Mouse (Mus musculus) lung, postnatal 0 days (tissue): ENCODE data around the gene Ccdc71l. TPM values are rescaled to one million over a fixed set of nuclear protein-coding genes. Genes with fewer than 3 reads are reported as not detected.

ENCODE experiments used
- ATAC-seq: fragments of 200-750 bp; cut with Nextera tagmentation; 2 replicates; pipeline ENCODE4 v1.8.0; 2017; ENCODE audit warnings: moderate library complexity
- DNase-seq: peaks from one replicate; pipeline ENCODE4 v3.0.0-alpha.2; 2016; ENCODE audit warnings: low spot score
- H3K27ac ChIP-seq: fragments of 300-500 bp; sonication (generic); 2 replicates; pipeline ENCODE4 v1.5.1; 2014; ENCODE audit warnings: antibody characterized with exemption, mild to moderate bottlenecking, low read length, mixed read lengths
- H3K27me3 ChIP-seq: fragments of 300-500 bp; sonication (generic); replicated peaks from 2 replicates; pipeline ENCODE4 v1.6.1; 2014; ENCODE audit warnings: low read length, mixed read lengths; ENCODE audit not compliant: insufficient read depth
- H3K36me3 ChIP-seq: fragments of 300-500 bp; sonication (generic); 2 replicates; pipeline ENCODE4 v1.6.1; 2014; ENCODE audit warnings: low read length, mixed read lengths; ENCODE audit not compliant: insufficient read depth
- H3K4me1 ChIP-seq: fragments of 300-500 bp; sonication (generic); 2 replicates; pipeline ENCODE4 v1.6.1; 2014; ENCODE audit warnings: antibody characterized with exemption, low read depth, low read length, mixed read lengths; ENCODE audit not compliant: insufficient read depth
- H3K4me2 ChIP-seq: fragments of 300-500 bp; sonication (generic); replicated peaks from 2 replicates; pipeline ENCODE4 v1.6.1; 2014; ENCODE audit warnings: low read depth, mild to moderate bottlenecking, low read length, moderate library complexity, mixed read lengths
- H3K4me3 ChIP-seq: fragments of 300-500 bp; sonication (generic); 2 replicates; pipeline ENCODE4 v1.5.1; 2014; ENCODE audit warnings: low read depth, low read length
- H3K9ac ChIP-seq: fragments of 300-500 bp; sonication (generic); replicated peaks from 2 replicates; pipeline ENCODE4 v1.6.1; 2014; ENCODE audit warnings: low read depth, mild to moderate bottlenecking
- H3K9me3 ChIP-seq: fragments of 300-500 bp; sonication (generic); 2 replicates; pipeline ENCODE4 v1.6.1; 2016; ENCODE audit warnings: low read length, mixed read lengths
- CTCF ChIP-seq: IDR thresholded peaks from 2 replicates; pipeline ENCODE4 v1.5.1; 2016; ENCODE audit warnings: antibody characterized with exemption, mild to moderate bottlenecking
- EP300 ChIP-seq: IDR thresholded peaks from 2 replicates; pipeline ENCODE4 v1.6.1; 2016; ENCODE audit warnings: antibody characterized with exemption, mild to moderate bottlenecking, control low read depth
- WGBS: fragments of 180-500 bp; shearing (Covaris S2); extraction: QIAGEN DNeasy Blood & Tissue Kit; methylation state at CpG from one replicate; pipeline ENCODE4 v1.1.7; 2014; 5-methylcytosine and 5-hydroxymethylcytosine counted together
- polyA plus RNA-seq: library from polyadenylated mRNA; unstranded; fragments of >200 nt; fragmentation: Nextera tagmentation; extraction: Ambion mirVana; gene quantifications from 2 replicates; pipeline ENCODE4 v1.2.1, GENCODE M21; 2015

Gene Ccdc71l
- polyA plus RNA-seq, 1 experiment from 2014 or later = 4.8 TPM

DNA sequence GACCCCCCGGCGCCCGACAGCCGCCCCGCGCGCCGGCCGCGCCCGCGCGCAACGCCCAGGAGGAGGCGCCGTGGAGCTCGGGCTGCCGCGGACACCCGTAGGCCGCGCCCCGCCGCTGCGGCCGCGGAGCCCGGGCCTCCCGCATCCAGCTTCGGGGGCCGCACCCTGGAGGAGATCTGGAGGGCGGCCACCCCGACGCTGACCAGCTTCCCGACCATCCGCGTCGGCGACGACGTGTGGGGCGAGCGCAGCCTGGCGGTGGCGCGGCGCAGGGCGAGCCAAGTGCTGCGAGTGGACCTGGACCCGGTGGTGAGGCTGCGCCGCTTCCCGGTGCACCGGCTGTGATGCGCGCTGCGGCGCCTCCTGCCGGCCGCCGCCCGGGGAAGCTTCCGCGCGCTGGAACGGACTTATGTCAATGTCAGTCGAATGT lies 807 bp downstream of the Ccdc71l start:
- WGBS = under 1% methylated on average over 45 of the region's 67 CpGs
- peak; percentile 90 for DNase-seq

DNA sequence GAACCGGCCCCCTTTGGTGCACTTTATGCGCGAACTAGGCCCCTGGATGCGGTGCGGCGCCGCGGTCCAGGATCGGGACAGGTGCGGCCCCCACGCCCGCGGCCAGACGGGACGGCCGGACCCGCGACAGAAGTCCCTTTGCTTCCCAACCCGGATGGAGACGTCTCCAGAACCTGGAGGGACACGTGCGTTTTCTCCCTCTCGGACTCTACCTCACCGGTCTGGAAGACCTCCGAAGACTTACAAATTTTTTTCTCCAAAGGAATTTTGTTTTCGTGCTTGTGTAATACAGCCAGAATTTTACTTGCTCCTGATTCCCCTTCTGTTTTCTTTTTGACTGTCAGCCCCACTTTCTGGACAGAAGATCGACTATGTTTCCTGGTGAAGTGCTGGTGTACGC lies 1.2 kb downstream of the Ccdc71l start:
- Histone ChIP-seq H3K4me2 (peak overlapping the region; percentile 69), H3K9me3 (no peaks in the 10 kb centered on the region), H3K27me3 (no peaks in the 10 kb centered on the region), H3K27ac (peak overlapping the region; percentile 95), H3K36me3 (no peaks in the 10 kb centered on the region), H3K9ac (peak overlapping the region; percentile 82), H3K4me3 (peak overlapping the region; percentile 79), H3K4me1 (peaks cover 5% of the 10 kb centered on the region; the same call in 1 of the 2 replicates)
- no peak for TF ChIP-seq CTCF
- no peak for TF ChIP-seq EP300
- DNase-seq = no peak
- under 1% methylated on average over 28 of the region's 28 CpGs for WGBS
- no peak for ATAC-seq

More for the DNA sequence above, 807 bp downstream of the Ccdc71l start:
- Histone ChIP-seq H3K27ac (peak overlapping the region; percentile 95), H3K4me1 (peaks cover 5% of the 10 kb centered on the region; the same call in 1 of the 2 replicates), H3K36me3 (no peaks in the 10 kb centered on the region), H3K4me3 (peak overlapping the region; percentile 79), H3K9me3 (no peaks in the 10 kb centered on the region), H3K4me2 (peak overlapping the region; percentile 69), H3K9ac (peak overlapping the region; percentile 82), H3K27me3 (no peaks in the 10 kb centered on the region)
- TF ChIP-seq CTCF (peak; percentile 88), EP300 (no peak)
- peak; percentile 82 for ATAC-seq

DNA sequence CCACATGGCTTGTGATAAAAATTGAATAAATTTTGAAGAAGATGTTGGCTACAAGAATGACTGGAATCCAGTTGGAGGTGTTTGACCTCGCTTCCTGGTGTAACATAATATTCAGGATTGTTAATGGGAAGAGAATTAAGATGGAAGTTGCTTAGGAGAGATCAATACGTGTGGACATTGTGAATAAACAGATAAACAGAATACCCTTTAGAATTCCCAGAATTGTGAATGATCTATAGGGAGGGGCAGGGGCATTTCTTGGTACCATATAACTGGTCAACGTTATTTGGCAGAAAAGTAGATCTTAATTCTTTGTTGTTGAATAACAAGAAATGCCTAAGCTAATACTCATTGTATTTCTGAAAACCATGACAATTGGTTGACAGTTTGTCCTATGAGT lies 2.0 kb downstream of the Ccdc71l start:
- Histone ChIP-seq H3K4me2 (peak overlapping the region; percentile 69), H3K4me1 (peaks cover 5% of the 10 kb centered on the region; the same call in 1 of the 2 replicates), H3K9me3 (no peaks in the 10 kb centered on the region), H3K36me3 (no peaks in the 10 kb centered on the region), H3K27ac (no peak overlapping the region), H3K27me3 (no peaks in the 10 kb centered on the region), H3K9ac (no peak overlapping the region), H3K4me3 (peak overlapping the region; percentile 79)
- DNase-seq (no peak), ATAC-seq (no peak)
- TF ChIP-seq EP300 = no peak
- TF ChIP-seq CTCF = no peak
- 58% methylated on average over 3 of the region's 3 CpGs for WGBS

DNA sequence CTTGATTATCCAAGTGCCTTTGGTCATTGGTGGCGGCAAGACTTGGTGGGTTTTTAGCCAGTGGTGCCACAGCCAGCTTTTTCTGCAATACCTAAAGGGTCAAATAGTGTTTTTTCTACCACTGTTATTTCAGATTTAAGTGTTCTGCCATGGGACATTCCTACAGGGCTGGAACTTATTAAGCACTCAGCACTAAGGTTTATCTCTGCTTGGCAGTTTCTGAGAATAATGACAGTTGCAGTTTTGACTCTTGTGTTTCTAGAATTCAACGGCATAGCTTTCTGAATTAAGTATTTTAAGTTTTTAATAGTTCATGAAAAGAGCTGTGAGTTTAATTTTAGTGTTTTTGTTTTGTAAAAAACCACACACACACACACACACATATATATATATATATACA lies 2.5 kb downstream of the Ccdc71l start:
- no peak overlapping the region for H3K27ac ChIP-seq
- TF ChIP-seq CTCF = no peak
- TF ChIP-seq EP300 = no peak
- 84% methylated on average over 2 of the region's 2 CpGs for WGBS
- peak overlapping the region; percentile 79 for H3K4me3 ChIP-seq
- peak overlapping the region; percentile 69 for H3K4me2 ChIP-seq
- no peak for DNase-seq
- no peaks in the 10 kb centered on the region for H3K9me3 ChIP-seq
- no peak overlapping the region for H3K9ac ChIP-seq
- ATAC-seq = no peak
- no peaks in the 10 kb centered on the region for H3K27me3 ChIP-seq
- H3K4me1 ChIP-seq = peaks cover 5% of the 10 kb centered on the region; the same call in 1 of the 2 replicates
- no peaks in the 10 kb centered on the region for H3K36me3 ChIP-seq

DNA sequence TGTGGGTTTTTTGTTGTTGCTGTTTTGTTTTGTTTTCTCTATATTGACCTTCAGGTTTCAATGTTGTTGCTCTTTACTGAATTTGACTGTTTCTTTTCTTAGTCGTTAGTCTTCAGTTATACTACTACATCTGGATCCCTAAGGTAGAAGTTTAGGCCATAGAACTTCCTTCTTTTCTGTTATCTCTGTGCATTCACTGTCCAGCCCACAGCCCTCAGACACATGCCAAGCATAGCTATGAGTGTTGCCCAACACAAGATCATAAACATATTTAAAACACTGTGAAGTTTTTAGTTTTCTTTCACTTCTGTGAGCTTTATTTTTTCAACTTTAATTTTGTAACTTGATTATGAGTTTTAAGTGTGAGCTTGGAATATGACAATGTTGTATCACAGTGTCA lies 41.0 kb downstream of the Ccdc71l start:
- Histone ChIP-seq H3K4me2 (no peak overlapping the region), H3K9me3 (no peaks in the 10 kb centered on the region), H3K9ac (no peak overlapping the region), H3K4me3 (no peak overlapping the region), H3K27me3 (no peaks in the 10 kb centered on the region), H3K4me1 (no peaks in the 10 kb centered on the region), H3K27ac (no peak overlapping the region), H3K36me3 (no peaks in the 10 kb centered on the region)
- no peak for DNase-seq
- ATAC-seq = no peak
- 69% methylated on average over 1 of the region's 1 CpGs for WGBS
- TF ChIP-seq CTCF = no peak
- no peak for TF ChIP-seq EP300

DNA sequence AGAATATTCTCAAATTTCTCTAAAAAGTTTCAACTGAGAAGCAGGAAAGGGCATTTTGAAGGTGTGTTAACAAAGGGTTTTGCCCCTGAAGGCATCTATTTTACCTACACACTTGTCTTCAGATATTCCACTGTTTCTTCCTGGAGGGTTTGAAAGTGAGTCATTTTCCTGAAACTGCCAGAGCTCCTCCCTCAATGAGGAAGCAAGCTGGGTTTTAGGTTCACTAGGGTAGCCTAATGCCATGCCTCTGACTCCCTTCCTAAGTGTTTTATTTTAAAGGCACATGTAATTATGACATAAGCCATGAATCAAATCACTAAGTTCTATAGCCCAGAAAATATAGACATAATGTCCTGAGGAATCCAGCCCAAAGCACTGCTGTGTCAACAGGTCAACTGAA lies 49.3 kb downstream of the Ccdc71l start:
- TF ChIP-seq CTCF (no peak), EP300 (no peak)

DNA sequence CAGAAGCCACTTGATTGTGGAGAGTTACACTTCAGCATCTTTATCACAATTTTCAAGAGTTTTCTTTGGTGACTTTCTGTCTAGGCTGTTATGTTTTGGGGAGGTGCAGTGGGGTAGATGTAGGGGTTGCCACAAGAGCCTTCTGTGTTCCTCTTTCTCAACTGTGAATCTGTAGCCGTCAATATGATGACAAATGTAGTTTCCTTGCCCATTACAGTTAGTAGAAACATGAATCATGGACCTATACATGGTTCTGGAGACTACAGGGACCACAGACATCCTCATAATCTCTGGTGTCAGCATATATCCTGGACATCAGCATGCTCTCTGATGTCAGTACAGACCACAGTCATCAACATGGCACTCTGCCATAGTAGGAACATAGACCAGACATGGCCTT lies 52.5 kb downstream of the Ccdc71l start:
- Histone ChIP-seq H3K9me3 (no peaks in the 10 kb centered on the region), H3K27me3 (no peaks in the 10 kb centered on the region), H3K4me3 (no peak overlapping the region), H3K4me2 (no peak overlapping the region), H3K4me1 (no peaks in the 10 kb centered on the region), H3K27ac (no peak overlapping the region), H3K36me3 (no peaks in the 10 kb centered on the region), H3K9ac (no peak overlapping the region)
- TF ChIP-seq EP300 = no peak
- TF ChIP-seq CTCF = no peak
- WGBS = 48% methylated on average over 1 of the region's 1 CpGs
- DNase-seq (no peak), ATAC-seq (no peak)

More for the DNA sequence above, 49.3 kb downstream of the Ccdc71l start:
- no peaks in the 10 kb centered on the region for H3K27me3 ChIP-seq
- no peak overlapping the region for H3K4me3 ChIP-seq
- no peak for ATAC-seq
- no peaks in the 10 kb centered on the region for H3K36me3 ChIP-seq
- no peak overlapping the region for H3K9ac ChIP-seq
- DNase-seq = peak; percentile 21
- H3K27ac ChIP-seq = no peak overlapping the region
- no peaks in the 10 kb centered on the region for H3K4me1 ChIP-seq
- H3K9me3 ChIP-seq = no peaks in the 10 kb centered on the region
- H3K4me2 ChIP-seq = no peak overlapping the region

Other genes with a start within 250 kb of the Ccdc71l start
- gene Pik3cg, start 170.0 kb upstream of the Ccdc71l start, polyA plus RNA-seq = 2.3 and 2.5 TPM in 2 replicates